Mouse (Mus musculus) stomach, embryonic 15.5 days (tissue): ENCODE data around the gene 4930402H24Rik. TPM values are rescaled to one million over a fixed set of nuclear protein-coding genes. Genes with fewer than 3 reads are reported as not detected.
"Not testable (repeated sequence)": the region's sequence is repeated elsewhere in the genome, so short reads cannot be mapped to it uniquely, and the experiment has no call there.

ENCODE experiments used
- ATAC-seq: fragments of 200-750 bp; cut with Nextera tagmentation; 2 replicates; pipeline ENCODE4 v1.8.0; 2017; ENCODE audit warnings: low read depth, moderate number of reproducible peaks, moderate TSS enrichment; ENCODE audit not compliant: insufficient read depth, low FRiP score
- H3K27ac ChIP-seq: fragments of 300-500 bp; sonication (generic); 2 replicates; pipeline ENCODE4 v1.5.1; 2015; ENCODE audit warnings: mild to moderate bottlenecking, inconsistent platforms
- H3K27me3 ChIP-seq: fragments of 300-500 bp; sonication (generic); replicated peaks from 2 replicates; pipeline ENCODE4 v1.6.1; 2015; ENCODE audit warnings: inconsistent platforms
- H3K36me3 ChIP-seq: fragments of 300-500 bp; sonication (generic); 2 replicates; pipeline ENCODE4 v1.6.1; 2015; ENCODE audit warnings: inconsistent platforms
- H3K4me1 ChIP-seq: fragments of 300-500 bp; sonication (generic); 2 replicates; pipeline ENCODE4 v1.6.1; 2015; ENCODE audit warnings: inconsistent platforms
- H3K4me2 ChIP-seq: fragments of 300-500 bp; sonication (generic); 2 replicates; pipeline ENCODE4 v1.6.1; 2015; ENCODE audit warnings: mild to moderate bottlenecking, inconsistent platforms
- H3K4me3 ChIP-seq: fragments of 300-500 bp; sonication (generic); replicated peaks from 2 replicates; pipeline ENCODE4 v1.5.1; 2015; ENCODE audit warnings: inconsistent platforms
- H3K9ac ChIP-seq: fragments of 300-500 bp; sonication (generic); 2 replicates; pipeline ENCODE4 v1.6.1; 2015; ENCODE audit warnings: inconsistent platforms
- H3K9me3 ChIP-seq: fragments of 300-500 bp; sonication (generic); 2 replicates; pipeline ENCODE4 v1.6.1; 2016; ENCODE audit warnings: inconsistent platforms
- WGBS: fragments of 180-500 bp; shearing (Covaris S2); methylation state at CpG from one replicate; pipeline ENCODE4 v1.1.7; 2015; 5-methylcytosine and 5-hydroxymethylcytosine counted together
- polyA plus RNA-seq: library from polyadenylated mRNA; unstranded; fragments of >200 nt; fragmentation: Nextera tagmentation; extraction: Ambion mirVana; gene quantifications from 2 replicates; pipeline ENCODE4 v1.2.1, GENCODE M21; 2015

The 4930402H24Rik gene
- polyA plus RNA-seq, 1 experiment from 2014 or later, result 29.8 TPM

DNA sequence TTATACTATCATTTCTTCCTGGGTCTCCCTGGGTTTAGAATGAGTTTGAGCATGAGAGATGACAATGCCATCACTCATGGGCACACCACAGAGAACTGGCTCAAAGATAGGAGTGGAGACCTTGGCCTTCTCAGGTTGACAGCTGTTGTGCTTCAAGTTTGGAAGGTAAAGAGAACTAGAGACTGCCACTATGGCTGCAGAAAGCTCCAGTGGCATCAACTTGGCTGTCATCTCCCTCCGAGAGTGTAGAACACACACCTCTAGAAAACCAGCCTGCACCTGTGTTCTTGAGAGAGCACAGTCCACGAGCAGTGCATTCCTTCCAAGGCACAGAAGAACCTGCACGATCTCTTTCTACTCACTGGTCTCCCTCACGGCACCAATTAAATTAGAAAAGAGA lies 76.7 kb downstream of the 4930402H24Rik start:
- no peak overlapping the region for H3K4me2 ChIP-seq
- 85% methylated on average over 4 of the region's 4 CpGs for WGBS
- H3K4me3 ChIP-seq, result no peak overlapping the region
- no peaks in the 10 kb centered on the region for H3K36me3 ChIP-seq
- H3K4me1 ChIP-seq, result no peaks in the 10 kb centered on the region
- no peaks in the 10 kb centered on the region for H3K27me3 ChIP-seq
- no peak overlapping the region for H3K9ac ChIP-seq
- H3K27ac ChIP-seq, result no peak overlapping the region
- no peak for ATAC-seq
- no peaks in the 10 kb centered on the region for H3K9me3 ChIP-seq

DNA sequence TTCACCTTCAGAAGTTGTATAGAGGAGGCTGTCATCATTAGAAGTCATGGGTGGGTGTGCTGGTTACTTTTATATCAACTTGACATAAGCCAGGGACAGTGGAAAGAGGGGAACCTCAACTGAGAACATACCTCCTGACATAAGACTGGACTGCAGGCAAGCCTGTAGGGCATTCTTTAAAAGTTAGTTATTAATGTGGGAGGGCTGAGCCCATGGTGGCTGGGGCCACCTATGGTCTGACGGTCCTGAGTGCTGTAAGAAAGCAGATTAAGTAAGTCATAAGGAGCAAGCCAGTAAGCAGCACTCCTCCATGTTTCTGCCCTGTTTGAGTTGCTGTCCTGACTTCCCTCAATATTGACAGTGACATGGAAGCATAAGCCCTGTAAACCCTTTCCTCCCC lies 77.5 kb downstream of the 4930402H24Rik start:
- WGBS, result 85% methylated on average over 1 of the region's 1 CpGs
- no peaks in the 10 kb centered on the region for H3K36me3 ChIP-seq

DNA sequence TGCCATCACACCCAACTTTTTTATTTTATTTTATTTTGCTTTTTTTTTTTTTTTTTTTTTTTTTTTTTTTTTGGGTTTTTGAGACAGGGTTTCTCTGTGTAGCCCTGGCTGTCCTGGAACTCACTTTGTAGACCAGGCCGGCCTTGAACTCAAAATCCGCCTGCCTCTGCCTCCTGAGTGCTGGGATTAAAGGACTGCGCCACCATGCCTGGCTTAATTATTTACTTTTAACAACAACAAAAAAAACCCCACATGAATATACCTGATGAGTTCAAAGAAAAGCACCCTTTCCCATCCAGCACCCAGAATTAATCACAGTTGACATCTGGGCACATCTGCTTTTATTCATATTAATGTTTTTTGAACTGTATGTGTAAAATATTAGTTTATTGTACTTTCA lies 78.1 kb downstream of the 4930402H24Rik start:
- H3K4me1 ChIP-seq, H3K9me3 ChIP-seq, ATAC-seq, H3K36me3 ChIP-seq, H3K4me2 ChIP-seq, H3K9ac ChIP-seq, H3K27me3 ChIP-seq, H3K27ac ChIP-seq, H3K4me3 ChIP-seq: not testable (repeated sequence)
- 81% methylated on average over 3 of the region's 3 CpGs for WGBS

More for the DNA sequence above, 77.5 kb downstream of the 4930402H24Rik start:
- no peaks in the 10 kb centered on the region for H3K27me3 ChIP-seq
- no peak for ATAC-seq
- no peaks in the 10 kb centered on the region for H3K4me1 ChIP-seq
- no peaks in the 10 kb centered on the region for H3K9me3 ChIP-seq
- H3K4me2 ChIP-seq, result no peak overlapping the region
- no peak overlapping the region for H3K27ac ChIP-seq
- no peak overlapping the region for H3K4me3 ChIP-seq
- no peak overlapping the region for H3K9ac ChIP-seq

- Histone ChIP-seq H3K4me3 (no peak overlapping the region), H3K9ac (no peak overlapping the region), H3K36me3 (no peaks in the 10 kb centered on the region), H3K4me1 (no peaks in the 10 kb centered on the region), H3K9me3 (no peaks in the 10 kb centered on the region), H3K4me2 (no peak overlapping the region), H3K27me3 (no peaks in the 10 kb centered on the region), H3K27ac (no peak overlapping the region)
- WGBS, result 55% methylated on average over 2 of the region's 2 CpGs
- ATAC-seq, result no peak
Measured at GRCm38 (mm10) chr2:130827410-130827809, 78.8 kb downstream of the 4930402H24Rik start.

DNA sequence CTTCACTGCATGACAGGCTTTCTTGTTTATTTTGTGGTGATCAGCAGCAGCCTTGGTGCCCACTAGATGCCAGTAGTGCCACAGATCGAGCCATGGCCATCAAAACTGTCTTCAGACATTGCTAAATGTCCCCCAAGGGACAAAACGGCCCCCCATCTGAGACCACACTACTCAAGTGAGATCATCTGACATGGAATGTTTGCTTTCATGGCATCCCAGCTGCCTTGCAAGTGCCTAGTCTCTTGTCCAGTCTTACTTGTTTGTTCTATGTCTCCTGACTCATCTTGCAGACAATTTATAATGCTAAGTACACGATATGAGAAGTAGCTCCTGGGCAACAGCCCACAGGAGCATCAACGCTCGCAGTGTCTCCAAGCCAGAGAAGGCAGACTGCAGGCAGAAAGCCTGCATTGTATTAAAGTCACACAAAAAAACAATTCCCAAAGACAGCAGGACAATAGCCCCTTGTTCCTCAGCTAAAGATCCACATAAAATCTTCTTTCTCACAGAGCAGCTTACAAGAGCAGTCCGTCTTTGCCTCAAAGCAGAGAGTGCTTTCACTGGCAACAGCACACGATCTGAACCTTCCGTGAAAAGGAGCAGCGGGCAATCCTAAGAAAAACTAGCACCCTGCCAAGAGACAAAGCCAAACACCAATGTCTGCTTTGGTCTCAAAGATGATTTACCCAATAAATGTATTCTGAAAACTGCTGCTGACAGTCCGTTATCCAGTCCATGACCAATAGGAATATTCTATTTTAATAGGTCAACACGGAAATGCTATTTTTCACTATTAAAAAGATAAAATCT lies 87.2 kb downstream of the 4930402H24Rik start:
- no peak for ATAC-seq
- Histone ChIP-seq H3K9me3 (no peaks in the 10 kb centered on the region), H3K4me1 (no peaks in the 10 kb centered on the region), H3K4me3 (no peak overlapping the region), H3K4me2 (no peak overlapping the region), H3K36me3 (peaks cover 3% of the 10 kb centered on the region; the same call in 1 of the 2 replicates), H3K27me3 (no peaks in the 10 kb centered on the region), H3K27ac (no peak overlapping the region), H3K9ac (no peak overlapping the region)
- WGBS, result 76% methylated on average over 11 of the region's 11 CpGs

- Histone ChIP-seq H3K27me3 (no peaks in the 10 kb centered on the region), H3K9me3 (no peaks in the 10 kb centered on the region), H3K4me3 (no peak overlapping the region), H3K9ac (no peak overlapping the region), H3K36me3 (peaks cover 9% of the 10 kb centered on the region; the same call in 1 of the 2 replicates), H3K27ac (no peak overlapping the region), H3K4me1 (no peaks in the 10 kb centered on the region), H3K4me2 (no peak overlapping the region)
- WGBS, result 78% methylated on average over 1 of the region's 1 CpGs
- no peak for ATAC-seq
Measured at GRCm38 (mm10) chr2:130817865-130818264, 88.3 kb downstream of the 4930402H24Rik start.

DNA sequence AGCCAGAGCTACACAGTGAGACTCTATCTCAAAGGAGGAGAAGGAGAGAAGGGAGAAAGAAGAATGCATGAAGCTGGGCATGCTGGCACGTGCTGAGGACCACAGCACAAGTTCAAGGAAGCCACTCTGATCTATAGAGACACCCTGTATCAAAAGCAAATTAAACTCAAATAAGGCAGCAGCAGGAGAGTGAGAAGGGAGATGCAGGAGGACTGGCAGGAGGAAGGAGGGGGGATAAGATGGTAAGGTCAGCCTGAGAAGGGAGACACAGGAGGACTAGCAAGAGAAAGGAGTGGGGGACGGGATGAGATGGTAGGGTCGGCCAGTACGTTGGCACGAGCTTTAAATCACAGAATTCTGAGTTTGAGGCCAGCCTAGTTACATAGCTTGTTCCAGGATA lies 90.0 kb downstream of the 4930402H24Rik start:
- H3K9ac ChIP-seq, result no peak overlapping the region
- 91% methylated on average over 5 of the region's 5 CpGs for WGBS
- no peak overlapping the region for H3K27ac ChIP-seq
- H3K4me2 ChIP-seq, result no peak overlapping the region
- H3K4me1 ChIP-seq, result no peaks in the 10 kb centered on the region
- H3K36me3 ChIP-seq, result peaks cover 13% of the 10 kb centered on the region; the same call in 1 of the 2 replicates
- H3K9me3 ChIP-seq, result no peaks in the 10 kb centered on the region
- H3K4me3 ChIP-seq, result no peak overlapping the region
- ATAC-seq, result no peak
- H3K27me3 ChIP-seq, result no peaks in the 10 kb centered on the region

- H3K36me3 ChIP-seq, result peaks cover 17% of the 10 kb centered on the region; the same call in 1 of the 2 replicates
- ATAC-seq, result no peak
- no peak overlapping the region for H3K4me3 ChIP-seq
Measured at GRCm38 (mm10) chr2:130814492-130814891, 91.7 kb downstream of the 4930402H24Rik start.

GRCm38 (mm10) chr2:130813729-130814128 lies 92.5 kb downstream of the 4930402H24Rik start:
- ATAC-seq, result no peak
- no peak overlapping the region for H3K27ac ChIP-seq
- no peaks in the 10 kb centered on the region for H3K9me3 ChIP-seq
- no peaks in the 10 kb centered on the region for H3K27me3 ChIP-seq
- peaks cover 17% of the 10 kb centered on the region; the same call in 1 of the 2 replicates for H3K36me3 ChIP-seq
- H3K9ac ChIP-seq, result no peak overlapping the region
- WGBS, result 87% methylated on average over 6 of the region's 6 CpGs
- no peak overlapping the region for H3K4me3 ChIP-seq
- H3K4me2 ChIP-seq, result no peak overlapping the region
- H3K4me1 ChIP-seq, result no peaks in the 10 kb centered on the region

More at GRCm38 (mm10) chr2:130814492-130814891, 91.7 kb downstream of the 4930402H24Rik start:
- H3K4me2 ChIP-seq, result no peak overlapping the region
- no peak overlapping the region for H3K9ac ChIP-seq
- no peaks in the 10 kb centered on the region for H3K4me1 ChIP-seq
- 89% methylated on average over 1 of the region's 1 CpGs for WGBS
- H3K9me3 ChIP-seq, result no peaks in the 10 kb centered on the region
- H3K27me3 ChIP-seq, result no peaks in the 10 kb centered on the region
- H3K27ac ChIP-seq, result no peak overlapping the region

- H3K4me3 ChIP-seq, result no peak overlapping the region
Measured at GRCm38 (mm10) chr2:130812487-130812886, 93.7 kb downstream of the 4930402H24Rik start.

DNA sequence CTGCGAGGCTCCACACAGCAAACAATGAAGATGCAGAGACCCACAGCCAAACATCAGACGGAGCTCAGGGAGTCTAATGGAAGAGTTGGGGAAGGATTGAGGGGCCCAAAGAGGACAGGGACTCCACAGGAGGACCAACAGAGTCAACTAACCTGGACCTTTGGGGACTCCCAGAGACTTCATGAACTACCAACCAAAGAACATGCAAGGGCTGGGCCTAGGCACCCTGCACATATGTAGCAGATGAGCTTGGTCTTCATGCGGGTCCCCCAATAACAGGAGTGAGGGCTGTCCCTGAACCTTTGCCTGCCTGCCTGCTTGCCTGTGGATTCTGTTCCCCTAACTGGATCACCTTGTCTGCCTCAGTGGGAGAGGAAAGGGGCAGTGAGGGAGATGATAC lies 101.1 kb downstream of the 4930402H24Rik start:
- Histone ChIP-seq H3K4me2 (no peak overlapping the region), H3K4me3 (no peak overlapping the region), H3K9me3 (no peaks in the 10 kb centered on the region), H3K9ac (no peak overlapping the region), H3K36me3 (peaks cover 16% of the 10 kb centered on the region), H3K4me1 (no peaks in the 10 kb centered on the region), H3K27ac (no peak overlapping the region), H3K27me3 (no peaks in the 10 kb centered on the region)
- WGBS, result 95% methylated on average over 3 of the region's 3 CpGs
- ATAC-seq, result no peak

More at GRCm38 (mm10) chr2:130812487-130812886, 93.7 kb downstream of the 4930402H24Rik start:
- ATAC-seq, result no peak
- WGBS, result 100% methylated on average over 1 of the region's 1 CpGs
- Histone ChIP-seq H3K27me3 (no peaks in the 10 kb centered on the region), H3K9ac (no peak overlapping the region), H3K9me3 (no peaks in the 10 kb centered on the region), H3K27ac (no peak overlapping the region), H3K4me2 (no peak overlapping the region), H3K4me1 (no peaks in the 10 kb centered on the region), H3K36me3 (peaks cover 17% of the 10 kb centered on the region; the same call in 1 of the 2 replicates)

DNA sequence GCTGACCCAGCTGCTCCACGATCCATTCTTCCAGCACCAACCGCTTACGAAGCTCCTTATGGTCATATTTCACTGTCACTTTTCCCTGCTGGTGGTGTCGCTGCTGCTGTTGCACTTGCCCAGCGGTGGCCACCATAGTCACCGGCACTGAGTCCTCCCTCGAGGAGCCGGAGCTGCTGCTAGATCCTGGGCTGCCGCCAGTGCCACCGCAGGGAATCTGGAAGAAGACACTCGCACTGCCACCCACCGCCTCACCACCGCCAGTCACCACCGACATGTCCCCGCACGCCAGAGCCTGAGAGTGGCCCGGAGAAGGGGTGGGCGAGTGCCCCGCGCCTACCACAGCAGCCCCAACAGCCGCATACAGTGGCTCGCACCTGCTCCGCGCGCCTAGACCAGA lies 102.5 kb downstream of the 4930402H24Rik start:
- WGBS, result 74% methylated on average over 25 of the region's 25 CpGs
- Histone ChIP-seq H3K9me3 (no peaks in the 10 kb centered on the region), H3K36me3 (peaks cover 15% of the 10 kb centered on the region), H3K4me1 (no peaks in the 10 kb centered on the region), H3K9ac (no peak overlapping the region), H3K4me3 (no peak overlapping the region), H3K4me2 (no peak overlapping the region), H3K27ac (no peak overlapping the region), H3K27me3 (no peaks in the 10 kb centered on the region)
- ATAC-seq, result no peak
